Mouse (Mus musculus) left cerebral cortex, postnatal 36 days (tissue): ENCODE results near the gene Thbs1. TPM values are rescaled to one million over a fixed set of nuclear protein-coding genes. Genes with fewer than 3 reads are reported as not detected.
"Not testable (repeated sequence)": the region's sequence is repeated elsewhere in the genome, so short reads cannot be mapped to it uniquely, and the experiment has no call there.

ENCODE experiments used
- DNase-seq, 2 experiments: peaks; one replicate each; pipeline ENCODE4 v3.0.0; 2021 to 2022; ENCODE audit warnings: low spot score in 2 of 2, mixed read lengths in 1 of 2
- intact Hi-C: fragments of 180-260 bp; cut with DNase I; formaldehyde crosslinking; loops from one replicate; pipeline ENCODE4 v1.15.1; 2025
- total RNA-seq, 2 experiments: library from RNA; stranded (reverse); gene quantifications; 2 replicates each; pipeline ENCODE4 v1.2.3; 2021

Gene Thbs1
- total RNA-seq, 2 experiments from 2014 or later, result 1.7 to 2.1 TPM

- DNase-seq, result no peak
- intact Hi-C loops, result no loop called here
Observed at GRCm38 (mm10) chr2:118137071-118137470, 25.4 kb downstream of the Thbs1 start.

DNA sequence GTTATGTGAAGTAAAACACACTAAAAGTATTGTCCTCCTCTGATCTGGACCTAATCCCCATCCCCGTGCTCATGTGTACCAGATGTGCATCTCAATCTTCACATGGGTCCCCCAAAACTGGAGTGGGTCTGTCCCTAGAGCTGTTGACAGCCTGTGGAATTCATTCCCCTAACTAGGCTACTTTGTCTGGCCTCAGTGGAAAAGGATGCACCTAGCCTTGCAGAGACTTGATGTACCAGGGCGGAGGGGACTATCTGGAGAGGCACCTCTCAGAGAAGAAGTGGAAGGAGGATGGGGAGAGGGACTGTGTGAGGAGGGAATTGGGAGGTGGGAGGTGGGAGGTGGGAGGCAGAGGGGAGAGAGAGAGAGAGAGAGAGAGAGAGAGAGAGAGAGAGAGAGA, 26.1 kb downstream of the Thbs1 start:
- intact Hi-C loops, result no loop called here
- no peak for DNase-seq

GRCm38 (mm10) chr2:118139261-118139660, 27.6 kb downstream of the Thbs1 start:
- intact Hi-C loops, result no loop called here
- no peak for DNase-seq

- no peak for DNase-seq
- intact Hi-C loops, result no loop called here
Observed at GRCm38 (mm10) chr2:118141651-118142050, 30.0 kb downstream of the Thbs1 start.

DNA sequence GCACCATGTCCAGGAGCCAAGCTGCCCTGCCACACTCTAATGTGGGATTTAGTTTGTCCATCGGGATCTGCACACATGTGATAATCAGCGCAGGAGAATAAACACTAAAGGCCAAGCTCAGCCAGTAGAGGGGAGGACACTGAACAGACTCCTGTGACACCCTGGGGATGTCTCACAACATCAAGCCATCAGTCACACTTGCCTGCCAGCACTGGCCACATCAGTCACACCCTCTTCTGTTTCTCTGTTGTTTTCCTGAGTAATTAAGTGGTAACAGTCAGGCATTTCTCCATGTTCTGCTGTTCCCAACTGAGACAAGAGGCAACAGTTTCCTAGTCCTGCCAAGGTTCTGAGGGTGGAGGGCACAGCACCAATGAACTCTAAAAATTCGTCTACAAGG, 36.1 kb downstream of the Thbs1 start:
- DNase-seq, intact Hi-C loops: not testable (repeated sequence)

DNA sequence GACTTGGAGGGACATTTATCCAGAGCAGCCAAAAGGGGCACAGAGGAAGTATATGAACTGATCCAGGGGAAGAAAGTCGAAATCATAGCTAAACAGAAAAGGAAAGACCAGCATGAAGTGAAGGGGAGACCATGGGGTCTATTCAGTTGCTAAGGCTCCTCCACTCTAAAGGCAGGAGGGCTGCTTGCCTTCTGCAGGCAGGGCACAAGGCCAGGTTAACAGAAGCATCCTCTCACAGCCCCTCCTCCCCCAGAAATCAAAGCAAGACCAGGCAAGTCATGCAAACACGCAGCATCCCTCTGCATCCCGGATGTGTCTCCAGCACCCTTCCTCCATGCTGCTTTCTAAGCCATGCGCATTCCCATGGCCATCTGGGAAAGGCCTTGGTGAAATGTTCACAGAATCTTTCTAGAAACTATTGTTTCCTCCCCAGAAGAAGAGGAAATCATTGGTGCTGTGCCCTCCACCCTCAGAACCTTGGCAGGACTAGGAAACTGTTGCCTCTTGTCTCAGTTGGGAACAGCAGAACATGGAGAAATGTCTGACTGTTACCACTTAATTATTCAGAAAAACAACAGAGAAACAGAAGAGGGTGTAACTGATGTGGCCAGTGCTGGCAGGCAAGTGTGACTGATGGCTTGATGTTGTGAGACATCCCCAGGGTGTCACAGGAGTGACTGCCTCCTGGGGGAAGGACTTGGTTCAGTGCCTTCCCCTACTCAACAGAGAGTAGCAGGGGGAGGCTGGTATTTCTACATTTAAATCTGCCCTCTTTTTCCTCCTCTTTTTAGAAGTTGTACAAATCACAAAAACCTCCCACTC, 36.9 kb downstream of the Thbs1 start:
- DNase-seq, result no peak
- intact Hi-C loops, result no loop called here

DNA sequence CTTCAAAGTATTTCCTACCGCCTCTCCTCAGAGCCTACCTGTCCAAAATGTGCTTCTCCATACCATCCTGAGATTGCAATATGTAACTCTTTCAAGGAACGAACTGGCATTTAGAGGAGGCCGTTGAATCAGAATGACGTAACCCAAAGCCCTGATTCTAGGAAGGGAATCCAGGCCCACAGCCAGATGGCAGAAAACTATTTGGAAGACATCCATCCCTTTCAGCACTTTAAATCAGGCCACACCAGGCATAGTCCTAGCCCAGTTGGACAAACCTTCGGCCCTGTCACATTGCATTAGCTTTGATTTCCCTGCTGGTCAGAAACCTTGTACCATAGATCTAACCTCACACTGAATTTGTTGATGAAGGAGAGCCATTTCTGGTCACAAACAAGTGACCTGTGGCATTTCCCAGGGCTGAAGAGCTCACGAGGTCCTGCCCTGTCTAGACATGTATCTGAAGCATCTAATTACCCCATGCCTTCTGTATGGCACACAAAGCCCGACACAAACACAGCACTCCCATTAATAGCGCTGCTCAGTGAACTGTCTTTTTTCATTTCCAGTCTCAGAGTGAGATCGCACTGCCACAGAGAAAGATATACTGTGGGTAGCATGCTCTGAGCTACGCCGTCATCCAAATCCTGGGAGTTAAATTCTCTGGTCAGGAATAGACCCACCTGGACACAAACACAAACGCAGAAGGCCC, 38.3 kb downstream of the Thbs1 start:
- intact Hi-C loops, result no loop called here
- DNase-seq, result peak; percentile 44 to 45

- DNase-seq, result no peak
- intact Hi-C loops, result no loop called here
Observed at GRCm38 (mm10) chr2:118158095-118158494, 46.4 kb downstream of the Thbs1 start.

DNA sequence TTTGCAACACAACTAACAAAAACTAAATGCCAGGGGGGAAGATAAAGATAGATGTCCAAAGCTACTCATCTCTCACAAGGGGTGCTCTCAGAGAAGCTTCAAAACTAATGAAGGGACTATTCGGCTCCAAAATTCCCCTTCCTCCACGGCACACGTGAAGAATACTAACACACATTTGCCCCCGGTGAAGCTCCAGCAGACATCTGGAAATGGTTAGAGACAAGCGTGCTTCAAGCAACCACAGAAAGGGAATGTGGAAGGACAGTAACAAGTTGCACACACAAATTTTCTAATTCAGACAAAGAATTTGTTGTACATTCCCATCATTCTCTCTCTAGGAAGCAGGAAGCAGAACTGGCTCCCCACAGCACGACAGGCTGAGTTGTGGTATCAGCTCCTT, 47.5 kb downstream of the Thbs1 start:
- intact Hi-C loops, result no loop called here
- no peak for DNase-seq

DNA sequence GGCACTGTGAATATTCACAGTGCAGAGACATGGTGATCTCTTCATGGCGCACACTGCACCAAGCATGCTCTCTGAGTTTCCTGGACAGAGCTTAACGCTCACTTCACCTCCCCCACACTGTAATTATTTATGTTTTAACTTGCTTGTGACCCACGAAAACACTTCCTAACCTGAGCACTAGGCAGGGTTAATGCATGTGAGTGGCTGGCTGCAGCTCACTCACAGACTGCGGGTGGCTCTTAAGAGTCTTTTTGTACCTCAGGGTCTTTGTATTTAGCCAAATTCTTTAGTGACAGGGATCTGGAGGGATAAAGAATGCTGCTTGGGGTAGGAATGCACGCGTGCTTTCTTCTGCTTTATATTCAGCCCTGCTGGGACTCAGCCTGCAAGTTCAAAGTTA, 48.9 kb downstream of the Thbs1 start:
- intact Hi-C loops, result no loop called here
- DNase-seq, result no peak

DNA sequence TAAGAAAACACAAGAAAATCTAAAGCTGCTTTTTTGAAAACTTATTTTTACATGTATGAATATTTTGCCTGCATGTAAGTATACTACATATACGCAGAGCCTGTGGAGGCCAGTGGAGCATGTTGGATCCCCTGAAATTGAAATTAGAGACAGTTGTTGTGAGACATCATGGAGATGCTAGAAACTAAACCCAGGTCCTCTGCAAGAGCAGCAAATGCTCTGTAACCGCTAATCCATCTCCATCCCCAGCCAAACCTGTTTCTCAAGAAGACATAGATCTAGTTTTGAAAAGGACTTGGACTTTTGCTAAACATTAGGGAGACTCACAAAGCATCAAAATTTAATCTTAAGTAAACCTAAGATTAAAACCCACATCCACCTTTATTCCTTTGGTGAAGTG, 49.3 kb downstream of the Thbs1 start:
- DNase-seq, result no peak

DNA sequence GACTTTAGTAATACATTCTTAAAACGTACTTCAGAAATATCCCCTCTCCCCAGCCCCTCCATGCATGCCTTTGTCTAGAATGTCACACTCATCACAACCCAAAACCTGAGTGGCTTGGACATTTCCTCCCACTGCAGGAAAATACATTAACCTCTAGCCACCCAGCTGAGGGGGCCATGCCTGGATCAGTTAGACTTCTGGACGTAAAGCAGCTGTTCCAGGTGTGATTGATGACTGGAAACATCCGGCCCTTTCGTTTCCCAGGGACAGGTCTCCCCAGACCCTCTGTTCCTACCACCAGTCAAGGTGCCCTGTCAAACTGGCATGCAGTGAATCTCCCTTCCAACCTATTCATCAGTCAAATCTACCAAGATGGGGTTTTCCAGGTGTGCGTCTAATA, 50.8 kb downstream of the Thbs1 start:
- no peak for DNase-seq
- intact Hi-C loops, result no loop called here

More for the DNA sequence above, 49.3 kb downstream of the Thbs1 start:
- intact Hi-C loops, result no loop called here

DNA sequence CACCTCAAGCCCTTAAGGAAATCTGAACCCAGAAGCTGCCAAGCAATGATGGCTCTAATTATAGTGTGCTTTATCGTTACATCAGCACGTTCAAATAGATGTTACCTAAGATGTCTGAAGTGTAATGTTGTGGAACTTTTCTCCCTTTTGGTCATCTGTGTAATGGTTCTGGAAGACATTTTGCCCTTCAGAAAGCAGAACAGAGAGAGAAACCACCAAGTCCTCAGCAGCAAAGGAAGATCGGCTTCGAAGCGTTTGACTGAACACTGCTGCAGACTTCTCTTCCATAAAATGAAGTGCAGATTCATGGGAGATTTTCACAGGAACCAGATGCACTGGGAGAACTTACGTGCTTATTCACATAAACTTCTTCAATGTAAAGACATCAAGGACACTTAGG, 52.5 kb downstream of the Thbs1 start:
- DNase-seq, result no peak
- intact Hi-C loops, result no loop called here

DNA sequence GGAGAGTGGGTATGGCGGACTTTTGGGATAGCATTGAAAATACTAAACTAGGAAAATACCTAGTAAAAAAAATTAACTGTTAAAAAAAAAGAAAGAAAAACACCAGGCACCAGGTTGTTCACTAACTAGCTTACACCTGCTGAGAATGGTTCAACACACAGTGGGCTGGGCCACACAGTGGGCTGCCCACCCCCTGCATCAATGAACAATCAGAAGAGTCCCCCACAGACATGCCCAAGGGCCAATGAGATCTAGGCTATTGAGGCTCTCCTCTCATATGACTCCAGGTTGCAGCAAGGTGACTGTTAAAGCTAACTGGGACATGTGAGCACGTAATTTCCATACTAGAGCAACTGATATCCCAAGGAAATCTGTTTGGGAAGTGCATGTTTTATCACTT, 54.0 kb downstream of the Thbs1 start:
- intact Hi-C loops, result no loop called here
- no peak for DNase-seq

GRCm38 (mm10) chr2:118167731-118168130, 56.1 kb downstream of the Thbs1 start:
- no peak for DNase-seq
- intact Hi-C loops, result no loop called here

DNA sequence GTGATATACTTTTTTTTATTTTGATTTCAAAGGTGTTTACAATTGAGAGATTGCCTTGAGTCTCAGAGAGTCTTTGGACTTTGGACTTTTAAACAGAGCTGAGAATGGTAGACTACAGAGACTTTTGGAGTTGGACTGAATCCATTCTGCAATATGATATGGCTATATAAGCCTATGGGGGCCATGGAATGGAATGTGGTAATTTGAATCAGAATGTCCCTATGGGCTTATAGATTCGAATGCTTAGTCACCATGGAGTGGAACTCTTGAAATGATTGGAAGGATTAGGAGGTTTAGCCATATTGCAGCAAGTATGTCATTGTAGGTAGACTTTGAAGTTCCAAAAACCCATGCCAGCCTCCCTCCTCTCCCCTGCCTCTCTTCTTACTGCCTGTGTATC, 56.5 kb downstream of the Thbs1 start:
- intact Hi-C loops, result no loop called here
- DNase-seq, result no peak

- intact Hi-C loops, result no loop called here
- DNase-seq, result no peak
Observed at GRCm38 (mm10) chr2:118174558-118175383, 63.1 kb downstream of the Thbs1 start.
